Mouse (Mus musculus) large intestine, adult 2 months (tissue): ENCODE measurements around the gene Mfsd12. TPM values are rescaled to one million over a fixed set of nuclear protein-coding genes. Genes with fewer than 3 reads are reported as not detected.

Experiments used
- DNase-seq: peaks from one replicate; pipeline ENCODE4 v3.0.0-alpha.2; 2012; ENCODE audit warnings: low read depth, low spot score
- WGBS: fragments of 180-500 bp; shearing (Covaris S2); methylation state at CpG from one replicate; pipeline ENCODE4 v1.1.7; 2018; 5-methylcytosine and 5-hydroxymethylcytosine counted together
- polyA plus RNA-seq: library from polyadenylated mRNA; depleted of rRNA; stranded (reverse); fragments of >200 nt; gene quantifications from 2 replicates; pipeline ENCODE4 v1.2.3, GENCODE M21; 2012

The Mfsd12 gene
- polyA plus RNA-seq, 1 experiment = 12.1 TPM

DNA sequence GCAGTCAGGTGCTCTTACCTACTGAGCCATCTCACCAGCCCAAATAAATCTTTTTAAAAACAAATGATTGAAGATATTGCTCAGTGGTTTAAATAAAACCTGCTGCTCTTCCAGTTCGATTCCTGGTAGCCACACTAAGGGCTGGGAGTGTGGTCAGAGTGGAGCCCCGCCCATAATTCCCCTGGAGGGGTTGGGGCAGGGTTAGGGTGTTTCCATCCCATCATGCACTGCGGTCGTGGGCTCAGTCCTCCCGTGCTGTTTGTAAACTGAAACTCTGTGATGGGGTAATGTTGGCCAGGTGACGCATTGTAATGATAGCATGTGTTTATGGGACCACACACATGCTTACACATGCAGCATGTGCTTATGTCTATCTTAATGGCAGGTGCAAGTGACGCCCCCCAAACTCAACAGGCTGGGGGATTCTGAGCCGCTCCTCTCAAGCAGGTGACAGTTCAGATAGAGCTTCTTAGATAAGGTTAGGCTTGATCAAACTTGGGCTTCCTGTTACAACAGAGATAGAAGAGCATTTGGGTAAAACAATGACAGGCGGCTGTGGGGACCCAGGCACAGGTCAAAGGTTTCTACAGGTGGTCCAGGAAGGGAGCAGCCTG lies 5.5 kb upstream of the Mfsd12 start:
- no peak for DNase-seq
- WGBS = 20% methylated on average over 9 of the region's 9 CpGs

DNA sequence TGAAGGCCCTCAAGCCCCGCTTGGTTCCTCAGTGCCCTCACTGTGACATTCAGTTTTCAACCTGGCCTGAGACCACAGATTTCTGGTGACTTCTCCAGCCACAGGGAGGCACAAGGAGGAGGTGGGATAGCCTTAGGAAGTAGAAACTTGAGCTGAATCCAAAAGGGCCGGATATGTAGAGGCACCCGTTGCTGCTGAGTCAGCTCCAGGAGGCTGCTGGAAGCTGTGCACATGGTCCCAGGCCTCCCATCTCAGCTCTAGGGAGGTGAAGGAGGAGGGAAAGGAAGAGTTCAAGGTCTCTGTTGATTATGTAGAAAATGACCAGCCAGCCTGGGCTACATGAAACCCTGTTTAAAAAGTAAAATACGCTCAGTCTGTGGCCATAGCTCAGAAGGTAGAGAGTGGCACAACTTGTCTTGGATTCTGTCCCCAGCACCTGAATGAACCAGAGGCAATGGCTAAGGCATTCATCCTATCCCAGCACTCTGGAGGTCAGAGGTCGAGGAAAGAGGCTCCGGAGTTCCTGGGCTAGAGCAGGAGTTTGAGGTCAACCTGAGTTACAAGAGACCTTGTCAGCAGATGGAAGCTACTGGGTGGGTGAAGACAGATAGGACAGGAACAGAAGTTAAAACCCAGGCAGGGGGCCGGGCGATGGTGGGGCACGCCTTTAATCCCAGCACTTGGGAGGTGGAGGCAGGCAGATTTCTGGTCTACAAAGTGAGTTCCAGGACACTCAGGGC lies 2.4 kb upstream of the Mfsd12 start:
- no peak for DNase-seq
- WGBS = 75% methylated on average over 9 of the region's 9 CpGs

DNA sequence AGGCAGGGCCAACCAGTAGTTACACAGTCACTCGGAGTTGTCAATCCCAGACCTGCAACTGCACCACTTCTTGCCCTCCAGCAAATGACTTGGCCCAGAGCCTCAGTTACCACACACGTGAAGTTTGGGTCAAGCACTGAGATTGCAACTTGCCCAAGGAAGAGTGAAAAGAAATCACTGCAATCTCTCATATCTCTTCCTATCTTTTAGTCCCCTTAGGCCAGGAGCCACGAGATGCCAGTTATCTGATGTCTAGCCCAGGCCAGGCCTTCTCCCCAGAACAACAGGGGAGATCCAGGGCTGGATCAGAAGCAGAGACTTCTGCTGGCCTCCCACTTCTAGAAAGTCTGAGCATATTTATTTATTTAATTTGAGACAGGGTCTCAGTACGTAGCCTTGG lies 1.8 kb upstream of the Mfsd12 start:
- no peak for DNase-seq
- WGBS = 93% methylated on average over 4 of the region's 4 CpGs

DNA sequence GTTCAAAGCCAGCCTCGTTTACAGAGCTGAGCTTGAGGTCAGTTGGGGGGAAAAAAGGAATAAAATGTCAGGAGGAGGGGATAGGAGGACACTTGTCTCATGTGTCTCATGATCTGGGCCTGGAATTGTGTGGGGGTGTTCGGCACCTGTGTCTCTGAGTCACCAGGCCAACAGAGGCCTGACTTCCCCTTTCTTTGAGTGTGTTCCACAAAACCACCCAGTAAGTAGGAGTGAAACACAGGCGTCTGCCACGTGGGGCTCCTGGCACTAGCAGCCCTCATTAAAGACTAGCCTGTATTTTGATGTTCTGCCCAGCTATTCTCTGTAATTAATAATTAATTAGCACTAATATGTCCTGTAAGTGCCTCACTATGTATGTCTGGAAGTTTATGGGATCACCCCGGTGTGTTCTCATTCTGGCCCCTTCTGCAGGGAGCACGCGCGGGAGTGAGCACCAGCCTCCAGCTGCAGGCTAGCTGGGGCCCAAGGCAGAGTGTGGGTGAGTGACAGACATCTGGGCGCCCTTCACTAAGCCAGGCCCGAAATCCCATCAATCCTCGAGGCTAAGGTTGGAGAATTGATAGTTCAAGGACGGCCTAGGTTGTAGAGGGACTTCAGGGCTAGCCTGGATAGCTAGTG lies 820 bp upstream of the Mfsd12 start:
- DNase-seq = no peak
- WGBS = 57% methylated on average over 12 of the region's 12 CpGs

DNA sequence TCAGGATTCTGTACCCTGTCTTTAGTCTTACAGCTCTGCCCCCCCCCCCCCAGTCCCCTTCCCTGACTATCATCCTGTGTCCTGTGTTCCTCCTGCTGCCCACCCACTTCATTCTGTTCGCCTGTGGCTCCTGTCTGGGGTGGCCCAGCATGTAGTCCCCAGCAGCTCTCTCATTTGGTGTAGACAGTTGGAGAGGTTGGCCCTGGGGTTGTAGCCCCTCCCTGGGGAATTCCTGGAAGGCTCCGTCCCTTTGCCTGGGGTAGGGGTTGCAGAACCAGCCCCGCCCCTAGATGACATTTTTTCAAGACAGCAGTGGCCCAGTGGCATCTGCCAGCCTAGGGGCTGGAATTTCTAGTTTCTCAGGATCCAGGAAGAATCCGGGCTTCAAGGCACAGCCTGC lies 918 bp downstream of the Mfsd12 start:
- 35% methylated on average over 4 of the region's 4 CpGs for WGBS
- DNase-seq = no peak

DNA sequence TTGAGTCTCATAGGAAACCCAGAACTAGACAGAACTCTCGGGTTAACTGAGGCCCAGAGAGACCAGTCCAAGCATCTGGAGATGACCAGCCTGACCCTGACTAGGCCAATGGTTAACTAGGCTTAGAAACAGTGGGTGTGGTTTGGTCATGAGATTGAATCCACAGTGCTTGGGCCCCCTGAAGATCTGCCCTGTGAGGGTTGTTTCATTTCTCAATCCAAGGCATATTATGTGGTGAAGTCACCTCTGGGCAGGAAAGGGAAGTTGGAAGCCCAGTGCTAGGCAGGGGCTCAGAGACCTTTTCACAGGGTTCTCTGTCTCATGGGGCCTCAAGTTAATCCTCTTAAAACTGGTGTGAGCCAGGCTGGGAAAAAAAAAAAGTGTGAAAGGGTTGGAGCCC lies 1.6 kb downstream of the Mfsd12 start:
- DNase-seq = no peak

DNA sequence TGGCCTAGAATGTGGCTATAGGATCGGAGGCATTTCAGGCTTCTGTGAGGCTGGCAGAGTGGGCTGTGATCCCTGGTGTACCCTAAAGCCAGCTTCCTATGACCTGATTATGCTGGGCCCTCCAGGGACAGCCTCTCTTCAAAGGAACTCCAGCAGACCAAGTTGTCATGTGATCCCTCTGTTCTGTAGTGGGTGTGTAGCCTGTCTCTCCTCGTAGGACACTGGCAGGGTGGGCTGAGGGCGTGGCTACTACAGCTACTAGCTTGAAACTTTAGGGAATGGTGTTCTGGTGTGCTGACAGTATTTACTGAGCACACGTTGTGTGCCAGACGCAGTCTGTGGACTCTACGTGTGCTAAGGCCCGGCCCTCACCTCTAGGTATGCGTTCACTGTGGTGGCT lies 3.4 kb downstream of the Mfsd12 start:
- no peak for DNase-seq
- WGBS = 73% methylated on average over 8 of the region's 8 CpGs

More for the DNA sequence above, 1.6 kb downstream of the Mfsd12 start:
- 39% methylated on average over 1 of the region's 1 CpGs for WGBS

DNA sequence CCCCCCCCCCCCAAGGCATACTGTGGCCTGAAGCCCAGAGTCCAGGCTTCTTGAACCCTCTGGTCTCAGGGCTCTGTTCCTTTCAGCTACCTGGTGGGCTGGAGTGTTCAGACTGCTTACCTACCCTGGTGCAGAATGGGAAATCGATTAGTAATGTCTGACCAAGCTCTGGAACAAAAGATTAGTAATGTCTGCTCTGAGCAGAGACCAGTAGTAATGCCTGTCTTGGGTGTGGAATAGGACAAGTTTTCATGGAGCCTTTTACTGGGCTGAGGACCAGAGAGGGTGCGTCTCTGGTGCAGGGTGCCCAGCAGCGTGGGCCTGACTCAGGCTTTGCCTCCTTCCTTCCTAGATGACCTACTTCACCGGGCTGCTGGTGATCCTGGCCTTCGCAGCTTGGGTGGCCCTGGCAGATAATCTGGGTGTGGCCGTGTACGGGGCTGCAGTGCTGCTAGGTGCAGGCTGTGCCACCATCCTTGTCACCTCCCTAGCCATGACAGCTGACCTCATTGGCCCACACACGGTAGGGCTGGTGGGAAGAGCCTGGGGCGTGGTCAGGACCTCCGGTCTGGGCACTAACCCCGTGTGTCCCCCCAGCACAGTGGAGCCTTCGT lies 5.2 kb downstream of the Mfsd12 start:
- WGBS = 53% methylated on average over 12 of the region's 12 CpGs
- DNase-seq = no peak

DNA sequence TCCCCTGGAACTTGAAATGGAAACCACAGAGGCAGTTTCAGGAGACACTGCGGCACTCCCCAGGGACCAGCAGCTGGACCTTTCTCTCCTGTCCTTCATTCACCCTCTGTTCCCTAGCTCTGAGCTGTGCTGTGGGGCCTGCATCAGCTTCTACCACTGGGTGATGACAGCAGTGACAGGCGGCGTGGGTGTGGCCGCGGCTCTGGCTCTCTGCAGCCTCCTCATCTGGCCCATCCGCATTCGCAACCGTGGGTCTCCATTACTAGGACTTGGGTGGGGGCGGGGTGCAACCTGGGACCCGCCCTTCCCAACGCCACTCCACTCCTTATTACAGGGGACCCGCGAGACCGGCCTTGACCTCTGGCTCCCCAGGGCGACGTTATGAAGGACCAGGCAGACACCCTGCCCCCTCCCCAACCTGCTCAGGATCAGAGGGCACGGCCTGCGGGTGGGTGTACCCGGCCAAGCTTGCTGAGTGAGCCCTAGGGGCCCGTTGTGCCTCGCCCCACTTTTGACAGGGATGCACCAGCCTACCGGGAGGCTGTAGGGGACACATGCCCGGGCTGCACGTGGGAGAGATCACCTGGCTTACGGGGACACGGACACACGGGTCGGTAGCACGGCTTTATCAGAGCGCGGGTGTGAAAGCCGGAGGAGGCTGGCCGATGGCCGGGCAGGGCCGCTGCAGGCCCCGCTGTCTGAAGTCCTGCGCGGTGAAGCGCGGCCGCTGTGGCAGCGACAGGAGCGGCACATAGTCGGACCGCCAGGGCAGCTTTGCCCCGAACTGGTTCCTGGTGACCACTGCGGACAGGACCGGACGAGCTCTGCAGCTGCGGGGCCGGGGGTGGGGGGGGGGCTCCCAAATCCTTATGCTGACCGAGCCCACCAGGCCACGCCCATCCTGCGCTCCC lies 6.4 kb downstream of the Mfsd12 start:
- DNase-seq = no peak
- 40% methylated on average over 52 of the region's 54 CpGs for WGBS

DNA sequence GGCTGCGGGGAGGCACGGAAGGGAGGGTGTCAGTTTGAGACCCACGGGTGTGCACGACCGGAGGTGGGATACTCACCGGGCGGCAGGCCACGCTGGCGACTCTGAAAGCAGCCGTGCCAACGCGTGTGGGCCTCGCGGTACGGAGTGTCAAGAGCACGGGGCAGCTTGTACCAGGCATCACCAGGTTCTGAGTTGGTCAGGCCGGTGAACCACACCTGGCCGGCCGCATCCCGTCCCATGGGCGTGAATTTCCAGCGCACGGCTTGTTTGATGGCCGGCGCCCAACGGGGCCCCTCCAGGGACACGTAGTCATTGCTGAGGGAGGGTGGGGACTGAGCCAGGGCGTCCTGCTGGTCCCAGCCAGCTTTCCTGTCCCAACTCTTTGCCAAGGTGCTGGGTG lies 7.4 kb downstream of the Mfsd12 start:
- DNase-seq = no peak
- 21% methylated on average over 28 of the region's 28 CpGs for WGBS

DNA sequence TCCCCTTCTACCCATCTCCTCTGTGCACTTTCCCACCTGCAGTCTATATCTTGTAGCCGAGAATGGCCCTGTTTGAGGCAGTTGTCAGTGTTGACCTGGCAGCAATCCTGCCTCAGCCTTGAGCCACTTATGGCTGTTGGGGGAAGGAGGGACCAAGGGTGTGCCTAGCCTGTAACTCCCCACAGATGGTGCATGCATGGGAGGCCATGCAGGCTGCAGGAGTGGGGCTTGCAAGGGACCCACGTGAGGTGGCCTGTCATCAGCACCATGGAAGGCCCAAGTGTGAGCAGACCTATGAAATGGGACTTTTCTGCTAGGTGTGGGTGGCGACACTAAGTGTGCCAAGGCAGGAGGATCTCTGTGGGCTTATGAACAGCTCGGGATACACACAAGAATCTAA lies 7.8 kb downstream of the Mfsd12 start:
- 35% methylated on average over 4 of the region's 4 CpGs for WGBS

DNA sequence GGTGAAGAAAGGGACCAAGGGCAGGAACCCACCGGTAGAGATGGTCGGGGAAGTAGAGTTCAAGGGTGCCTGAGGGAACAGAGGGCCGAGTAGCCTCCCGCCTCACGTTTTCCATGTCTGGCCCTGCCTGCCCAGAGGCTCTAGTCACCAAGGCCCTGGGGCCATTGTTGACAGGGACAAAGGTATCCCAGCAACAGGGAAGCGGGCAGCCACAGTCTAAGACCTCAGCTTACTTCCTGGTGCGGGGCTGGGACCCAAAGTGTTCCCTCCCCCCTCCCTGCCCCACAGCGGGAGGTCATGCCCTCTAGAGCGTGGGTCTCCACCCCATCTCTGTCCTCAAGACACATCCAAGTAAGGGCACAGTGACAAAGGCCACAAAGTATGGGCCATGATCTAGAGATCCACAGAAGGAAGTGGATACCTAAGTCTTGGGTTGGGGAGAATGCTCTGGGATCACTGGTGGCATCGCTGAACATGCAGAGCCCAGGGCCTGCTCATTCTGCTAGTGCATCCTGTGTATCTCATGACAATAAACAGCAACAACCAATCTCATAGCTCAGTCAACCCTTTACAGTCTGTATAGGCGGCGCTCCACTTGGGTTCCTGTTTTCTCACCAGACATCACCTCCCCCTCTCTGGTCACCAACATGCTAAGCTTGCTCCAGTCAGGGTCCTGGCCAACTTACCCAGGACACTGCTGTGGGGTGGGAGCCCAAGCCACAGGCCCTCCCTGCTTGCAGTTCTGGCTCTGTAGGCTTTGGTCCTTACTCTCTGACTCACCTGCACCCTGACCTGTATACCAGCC lies 8.6 kb downstream of the Mfsd12 start, which contains the start of gene 4930404N11Rik:
Gene 4930404N11Rik (minus strand): TSS at position 145 of the 805 bp plus-strand sequence.
- DNase-seq = no peak
- WGBS = 46% methylated on average over 12 of the region's 12 CpGs

More for the DNA sequence above, 7.8 kb downstream of the Mfsd12 start:
- DNase-seq = no peak

DNA sequence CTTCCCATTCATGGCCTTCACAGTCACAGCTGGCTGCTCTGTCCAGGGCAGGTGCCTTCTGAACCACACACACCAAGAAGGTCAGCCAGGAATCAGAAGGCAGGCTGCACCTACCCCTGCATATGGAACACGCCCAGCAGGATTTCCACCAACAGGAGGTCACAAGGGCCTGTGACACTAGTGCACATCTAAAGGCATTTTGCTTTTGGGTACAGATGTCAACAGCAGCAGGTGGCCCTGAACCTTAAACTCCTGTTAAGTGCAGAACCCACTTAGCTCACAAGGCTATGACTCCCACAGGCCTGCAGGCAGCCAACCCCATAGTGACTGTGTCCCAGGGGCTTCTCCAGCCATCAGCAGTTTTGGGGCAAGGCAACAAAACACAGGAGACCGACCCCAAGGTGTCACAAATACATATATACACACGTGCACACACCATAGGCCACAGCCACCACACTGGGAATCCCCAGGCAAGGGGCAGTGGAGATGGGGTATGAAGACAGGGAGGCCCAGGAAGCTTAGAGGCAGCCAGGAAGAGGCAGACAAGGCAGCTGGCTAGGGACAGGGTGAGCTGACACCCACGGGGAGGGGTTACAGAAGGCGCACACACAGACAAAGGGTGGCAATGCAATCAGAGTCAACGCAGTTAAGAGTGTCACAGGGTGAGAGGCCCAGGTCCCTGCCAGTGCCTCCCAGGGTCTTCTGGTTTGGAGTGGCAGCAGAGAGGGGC lies 9.4 kb downstream of the Mfsd12 start:
- DNase-seq = no peak
- 61% methylated on average over 6 of the region's 6 CpGs for WGBS

DNA sequence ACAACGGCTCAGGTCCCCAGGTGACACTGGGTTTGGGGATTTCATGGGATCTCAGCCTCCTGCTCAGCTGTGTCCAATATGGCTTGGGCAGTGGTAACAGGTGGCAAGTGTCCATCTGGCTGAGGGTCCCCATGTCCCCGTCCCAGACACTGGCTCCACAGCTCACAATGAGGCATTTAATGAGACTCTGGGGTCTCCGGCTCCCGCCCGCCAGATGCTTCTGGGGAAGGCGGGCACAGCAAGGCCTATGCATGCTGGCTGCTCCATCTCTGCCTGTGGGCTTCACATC lies 9.9 kb downstream of the Mfsd12 start:
- WGBS = 91% methylated on average over 6 of the region's 6 CpGs
- no peak for DNase-seq

DNA sequence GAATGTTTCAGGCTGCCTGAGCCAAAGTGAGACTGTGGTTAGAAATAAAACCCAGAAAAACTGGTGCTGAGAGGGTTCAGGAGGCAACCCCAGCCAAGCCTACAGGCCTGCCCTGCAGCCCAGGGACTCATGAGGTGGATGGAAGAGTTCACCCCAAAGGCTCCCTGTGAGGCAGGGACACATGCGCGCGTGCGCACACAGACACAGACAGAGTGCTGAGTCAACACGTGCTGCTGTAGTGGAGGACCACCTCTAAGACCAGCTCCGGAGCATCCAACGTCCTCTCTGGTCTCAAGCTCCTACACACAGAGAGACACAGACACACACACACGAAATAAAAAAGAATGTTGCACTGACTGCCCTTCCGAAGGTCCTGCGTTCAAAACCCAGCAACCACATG lies 18.0 kb downstream of the Mfsd12 start:
- WGBS = 94% methylated on average over 10 of the region's 10 CpGs
- DNase-seq = no peak

DNA sequence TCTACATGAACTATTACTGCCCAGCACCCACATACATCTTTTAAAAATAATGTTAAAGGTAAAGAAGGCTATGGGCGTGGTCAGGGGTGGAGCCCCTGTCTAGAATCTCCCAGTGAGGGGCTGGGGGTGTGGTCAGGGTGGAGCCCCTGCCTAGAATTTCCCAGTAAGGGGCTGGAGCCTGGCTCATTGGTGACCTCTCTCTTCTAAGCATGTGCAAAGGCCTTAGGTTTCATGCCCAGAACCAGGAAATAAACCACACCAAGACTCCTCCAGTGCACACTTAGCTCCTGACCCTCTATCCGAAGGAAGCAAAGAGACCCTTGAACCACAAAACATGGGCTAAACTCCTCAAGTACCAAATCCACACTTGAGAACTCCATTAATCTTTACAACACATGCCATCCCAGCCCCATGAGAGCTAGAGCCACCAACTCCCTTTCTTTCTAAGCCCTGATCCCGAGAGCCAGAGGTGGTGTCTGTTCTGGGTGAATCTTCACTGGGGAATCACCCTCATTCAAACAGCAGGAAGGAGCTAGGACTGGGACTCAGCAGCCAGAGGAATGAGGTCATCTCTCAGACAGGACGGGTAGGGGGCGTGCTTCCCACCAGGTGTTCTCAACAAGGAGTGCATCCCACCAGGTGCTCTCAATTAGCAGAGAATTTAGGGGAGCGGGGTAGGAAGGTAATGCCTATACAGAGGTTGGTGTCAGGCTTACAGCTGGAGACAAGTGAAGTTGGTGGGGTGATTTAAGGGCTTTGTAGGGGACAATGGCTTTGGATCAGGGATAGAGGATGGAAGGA lies 19.5 kb downstream of the Mfsd12 start:
- DNase-seq = no peak
- WGBS = 28% methylated on average over 6 of the region's 6 CpGs

DNA sequence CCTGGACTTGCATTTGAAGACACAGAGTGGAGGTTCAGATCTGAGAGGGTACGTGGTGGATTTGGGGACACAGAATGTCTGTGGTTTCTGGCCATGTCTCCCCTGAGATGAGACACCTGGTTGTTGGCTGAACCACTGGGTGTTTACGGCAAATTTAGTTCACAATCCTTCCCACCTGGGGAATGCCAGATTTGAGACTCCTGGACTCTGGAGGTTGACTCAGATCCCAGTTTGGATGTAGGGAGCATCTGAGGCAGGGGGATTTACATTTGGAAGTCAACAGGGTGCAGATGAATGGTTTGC lies 20.0 kb downstream of the Mfsd12 start:
- 19% methylated on average over 2 of the region's 2 CpGs for WGBS

More for the DNA sequence above, 20.0 kb downstream of the Mfsd12 start:
- no peak for DNase-seq
